14 mouse cellular contexts compared by ENCODE assay signal in genomic region chr14:47138853-47139252, GRCm38 (mm10).
"Had no signal": no experiment of that assay in that cellular context is flagged by ENCODE, and none has a peak within 500 bp of the region (broad histone marks: within the 10 kb centered on the region; RNA-seq: fewer than 3 reads in every experiment).

No protein-coding gene starts in this region.

- H3K9me3 ChIP-seq: midbrain, embryonic 10.5 days; midbrain, embryonic 13.5 days; midbrain, embryonic 15.5 days; neural tube, embryonic 12.5 days had no signal

- H3K4me1 ChIP-seq: midbrain, embryonic 10.5 days; midbrain, embryonic 13.5 days; midbrain, embryonic 15.5 days; neural tube, embryonic 12.5 days had no signal

- H3K9ac ChIP-seq: liver, embryonic 14.5 days; lung, embryonic 14.5 days; midbrain, embryonic 13.5 days; midbrain, embryonic 15.5 days; neural tube, embryonic 12.5 days had no signal

- ATAC-seq: midbrain, embryonic 13.5 days; midbrain, embryonic 15.5 days had no signal

- H3K27ac ChIP-seq: liver, embryonic 14.5 days; macrophage; midbrain, embryonic 10.5 days; midbrain, embryonic 13.5 days; midbrain, embryonic 15.5 days; neural tube, embryonic 12.5 days had no signal

- H3K4me3 ChIP-seq: midbrain, embryonic 10.5 days; midbrain, embryonic 13.5 days; midbrain, embryonic 15.5 days; neural tube, embryonic 12.5 days had no signal

- DNase-seq: lung, adult 18-20 months; lung, embryonic 14.5 days; lung, postnatal 10 days; lung, postnatal 36 days; right cerebral cortex, postnatal 14 days; thymus, adult 18-20 months; thymus, postnatal 25 days; thymus, postnatal 4 days had no signal

- H3K4me2 ChIP-seq: lung, embryonic 14.5 days; midbrain, embryonic 13.5 days; midbrain, embryonic 15.5 days; neural tube, embryonic 12.5 days had no signal

- H3K27me3 ChIP-seq: midbrain, embryonic 13.5 days; midbrain, embryonic 15.5 days; neural tube, embryonic 12.5 days had no signal

- H3K36me3 ChIP-seq: midbrain, embryonic 10.5 days; midbrain, embryonic 13.5 days; midbrain, embryonic 15.5 days; neural tube, embryonic 12.5 days had no signal
